Mouse (Mus musculus): ENCODE data around the gene Egln3. TPM values are rescaled to one million over a fixed set of nuclear protein-coding genes. Genes with fewer than 3 reads are reported as not detected.
A peak's percentile ranks its signal among the peaks of the same experiment; 100 is the strongest.

The Egln3 gene
- polyA plus RNA-seq, 1 experiment from 2014 or later, result 3.5 TPM

DNA sequence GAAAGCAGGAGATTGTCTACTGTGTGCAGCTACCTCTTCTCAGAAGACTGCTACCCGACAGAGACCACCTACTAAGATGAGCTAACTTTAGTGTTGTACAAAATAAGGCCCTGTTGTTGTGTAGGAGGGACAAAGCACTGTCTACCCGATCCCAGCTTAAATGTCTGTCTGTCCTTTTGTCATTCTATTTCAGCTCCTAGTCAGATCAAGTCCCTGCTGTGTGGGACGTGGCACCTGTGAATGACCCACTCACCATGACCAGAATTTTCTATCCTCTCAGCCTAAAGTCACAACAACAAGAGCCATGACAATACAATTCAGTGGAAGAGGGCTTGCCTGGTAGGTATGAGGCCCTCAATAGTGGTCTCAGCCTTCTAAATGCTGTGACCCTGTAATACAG is 25.3 kb downstream of the Egln3 start:
- Histone ChIP-seq H3K9me3 (replicated peaks) (no peaks in the 10 kb centered on the region), H3K4me1 (peaks cover 11% of the 10 kb centered on the region; the same call in 1 of the 2 replicates), H3K36me3 (0 out of 2 replicates have a peak, but pooled peaks cover 3% of the 10 kb centered on the region), H3K4me3 (no peak overlapping the region), H3K27ac (replicated peaks) (no peak overlapping the region), H3K27me3 (ENCODE audit: low read depth, poor library complexity, severe bottlenecking) (no peaks in the 10 kb centered on the region)
- DNase-seq (ENCODE audit: low spot score), result no peak
- 47% methylated on average over 3 of the region's 3 CpGs for WGBS

DNA sequence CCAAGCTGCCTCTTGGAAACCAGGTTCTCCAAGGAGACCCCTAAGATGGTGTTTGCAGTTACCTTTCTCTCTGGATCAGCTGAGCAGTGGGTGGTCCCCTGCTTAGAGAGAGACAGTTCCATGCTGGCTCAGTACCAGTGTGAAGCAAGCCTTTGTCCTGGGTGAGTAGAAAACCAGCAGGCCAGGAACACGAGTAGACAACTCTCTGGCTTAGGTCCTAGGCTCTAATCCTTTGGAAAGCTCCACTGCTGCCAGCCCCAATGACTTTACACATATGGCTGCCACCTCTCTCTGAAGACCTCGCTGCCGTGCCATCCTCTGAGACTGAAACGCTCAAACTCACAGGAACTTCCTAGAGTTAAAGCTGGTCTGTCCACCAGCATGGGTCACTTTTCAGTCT is 34.9 kb downstream of the Egln3 start:
- H3K27ac ChIP-seq (replicated peaks), result no peak overlapping the region
- no peaks in the 10 kb centered on the region for H3K36me3 ChIP-seq
- peaks cover 29% of the 10 kb centered on the region for H3K27me3 ChIP-seq (ENCODE audit: low read depth, poor library complexity, severe bottlenecking)
- H3K4me1 ChIP-seq, result peaks cover 15% of the 10 kb centered on the region
- WGBS, result 79% methylated on average over 4 of the region's 4 CpGs
- H3K4me3 ChIP-seq, result no peak overlapping the region
- DNase-seq (ENCODE audit: low spot score), result no peak
- 0 out of 2 replicates have a peak, but pooled peaks cover 3% of the 10 kb centered on the region for H3K9me3 ChIP-seq (replicated peaks)

DNA sequence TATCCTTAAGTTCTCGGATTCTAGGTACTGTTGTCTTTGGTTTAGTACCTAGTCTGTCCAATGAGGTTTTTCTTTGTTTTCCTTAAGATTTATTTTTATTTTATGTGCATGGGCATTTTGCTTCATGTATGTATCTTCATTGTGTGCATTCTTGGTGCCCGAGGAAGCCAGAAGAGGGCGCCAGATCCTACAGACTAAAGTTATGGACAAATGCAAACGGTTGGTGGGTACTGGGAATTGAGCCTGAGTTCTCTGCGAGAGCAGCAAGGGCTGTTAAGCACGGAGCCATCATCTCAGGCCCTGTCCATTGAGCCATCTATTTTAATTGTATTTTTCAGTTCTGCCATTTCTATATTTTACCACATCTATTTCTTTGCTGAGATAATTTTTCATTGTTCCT is 35.9 kb downstream of the Egln3 start:
- no peak for DNase-seq (ENCODE audit: low spot score)
- Histone ChIP-seq H3K4me1 (peaks cover 25% of the 10 kb centered on the region), H3K9me3 (replicated peaks) (0 out of 2 replicates have a peak, but pooled peaks cover 3% of the 10 kb centered on the region), H3K4me3 (no peak overlapping the region), H3K27ac (replicated peaks) (no peak overlapping the region), H3K36me3 (no peaks in the 10 kb centered on the region), H3K27me3 (ENCODE audit: low read depth, poor library complexity, severe bottlenecking) (peaks cover 39% of the 10 kb centered on the region)
- 84% methylated on average over 6 of the region's 6 CpGs for WGBS

DNA sequence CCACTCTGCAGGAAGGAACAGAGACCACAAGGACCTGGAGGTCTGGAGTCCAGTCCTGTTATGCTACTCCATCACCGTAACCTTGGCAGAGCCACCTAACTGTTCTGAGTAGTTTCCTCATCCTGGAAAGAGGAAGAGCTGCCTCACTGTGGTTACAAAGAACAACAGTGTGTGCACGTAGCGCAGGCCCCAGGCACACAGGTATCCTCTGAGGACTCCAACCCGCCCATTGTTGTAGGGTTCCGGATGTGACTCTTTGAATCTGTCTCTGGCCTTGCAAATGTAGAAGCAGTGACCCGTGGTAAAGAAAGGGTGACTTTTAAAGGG is 39.0 kb downstream of the Egln3 start:
- peak; percentile 23 for DNase-seq (ENCODE audit: low spot score)
- Histone ChIP-seq H3K27me3 (ENCODE audit: low read depth, poor library complexity, severe bottlenecking) (peaks cover 65% of the 10 kb centered on the region), H3K4me3 (peak overlapping the region; percentile 23), H3K4me1 (peaks cover 40% of the 10 kb centered on the region), H3K36me3 (no peaks in the 10 kb centered on the region), H3K9me3 (replicated peaks) (0 out of 2 replicates have a peak, but pooled peaks cover 3% of the 10 kb centered on the region), H3K27ac (replicated peaks) (peak overlapping the region; percentile 65)
- 13% methylated on average over 6 of the region's 6 CpGs for WGBS

DNA sequence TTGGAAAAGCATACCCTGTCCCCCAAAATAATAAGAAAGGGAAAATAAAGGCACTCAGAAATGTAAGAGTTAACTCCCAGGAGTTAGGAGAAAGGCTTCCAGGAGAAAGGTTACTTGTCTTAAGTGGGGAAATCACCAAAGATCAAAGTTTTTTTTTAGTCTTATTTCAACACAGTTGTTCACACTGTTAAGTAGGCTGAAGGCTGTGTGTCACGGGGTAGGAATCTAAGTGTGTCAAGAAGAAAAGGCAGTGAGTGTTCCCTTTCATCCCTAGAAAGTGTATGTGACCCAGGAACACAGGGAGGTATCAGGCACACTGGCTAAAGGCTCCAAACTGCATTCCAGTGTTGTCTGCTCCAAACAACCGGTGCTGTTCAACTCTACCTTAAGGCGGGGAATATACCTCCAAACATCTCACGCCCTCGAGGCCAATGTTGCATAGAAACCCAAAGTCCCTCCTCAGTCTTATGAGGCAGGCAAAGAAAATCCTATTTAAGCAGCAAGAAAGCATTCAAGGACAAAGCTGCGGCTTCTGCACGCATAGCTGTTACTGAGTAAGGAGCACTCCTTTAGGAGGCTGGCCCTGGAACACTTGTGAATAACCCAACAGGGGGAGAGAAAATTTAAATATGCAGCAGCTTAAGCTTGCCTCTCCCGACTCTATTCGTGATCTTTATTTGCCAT is 39.5 kb downstream of the Egln3 start:
- H3K4me1 ChIP-seq, result peaks cover 40% of the 10 kb centered on the region
- H3K36me3 ChIP-seq, result no peaks in the 10 kb centered on the region
- peak overlapping the region; percentile 23 for H3K4me3 ChIP-seq
- H3K9me3 ChIP-seq (replicated peaks), result 0 out of 2 replicates have a peak, but pooled peaks cover 3% of the 10 kb centered on the region
- 8% methylated on average over 9 of the region's 9 CpGs for WGBS
- peaks cover 65% of the 10 kb centered on the region for H3K27me3 ChIP-seq (ENCODE audit: low read depth, poor library complexity, severe bottlenecking)
- peak; percentile 29 for DNase-seq (ENCODE audit: low spot score)
- peak overlapping the region; percentile 65 for H3K27ac ChIP-seq (replicated peaks)

DNA sequence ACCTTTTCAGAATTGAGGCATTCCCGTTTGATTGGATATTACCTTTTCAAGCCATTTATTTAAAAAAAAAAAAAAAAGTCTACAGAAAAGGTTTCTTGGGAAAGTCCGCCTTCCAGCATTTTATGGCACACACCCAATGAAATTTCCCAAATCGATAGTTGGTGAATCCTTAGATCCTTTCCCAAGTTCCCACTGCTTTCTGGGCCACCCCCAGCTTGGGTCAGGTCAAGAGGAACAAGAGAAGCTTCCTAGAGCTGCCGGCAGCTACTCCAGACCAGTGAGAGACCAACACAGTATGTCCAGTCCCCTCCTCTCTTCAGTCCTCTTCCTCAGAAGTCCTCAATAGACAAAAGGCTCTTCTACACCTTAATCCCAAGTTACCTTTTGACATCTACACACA is 40.5 kb downstream of the Egln3 start:
- H3K36me3 ChIP-seq, result no peaks in the 10 kb centered on the region
- peak overlapping the region; percentile 51 for H3K4me3 ChIP-seq
- WGBS, result 16% methylated on average over 4 of the region's 4 CpGs
- H3K27me3 ChIP-seq (ENCODE audit: low read depth, poor library complexity, severe bottlenecking), result peaks cover 65% of the 10 kb centered on the region
- H3K4me1 ChIP-seq, result peaks cover 40% of the 10 kb centered on the region
- 0 out of 2 replicates have a peak, but pooled peaks cover 3% of the 10 kb centered on the region for H3K9me3 ChIP-seq (replicated peaks)
- peak overlapping the region; percentile 55 for H3K27ac ChIP-seq (replicated peaks)
- DNase-seq (ENCODE audit: low spot score), result no peak

DNA sequence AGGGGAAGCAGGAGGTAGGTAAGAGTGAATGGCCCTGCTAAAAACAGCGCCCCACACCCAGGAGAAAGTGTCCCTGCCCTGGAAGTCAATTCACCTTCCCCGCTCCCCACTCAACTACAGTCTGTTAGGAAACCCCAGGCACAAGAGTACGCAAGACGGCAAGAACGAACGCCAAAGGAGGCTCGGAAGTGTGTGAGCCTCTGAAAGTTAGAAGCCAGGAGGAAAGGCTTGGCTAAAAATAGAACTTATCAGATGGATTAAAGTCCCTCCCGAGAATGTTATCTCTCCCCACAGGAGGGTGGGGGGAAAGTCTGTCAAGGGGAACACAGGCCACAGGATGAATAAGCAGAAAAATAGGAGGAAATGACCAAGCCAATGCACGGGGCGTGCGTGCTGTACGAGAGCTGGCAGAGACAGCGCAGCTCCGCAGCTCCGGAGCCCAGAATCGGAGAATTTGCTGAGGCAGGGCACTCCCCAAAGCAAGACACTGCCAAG is 41.0 kb downstream of the Egln3 start:
- WGBS, result under 1% methylated on average over 16 of the region's 16 CpGs
- peak overlapping the region; percentile 55 for H3K27ac ChIP-seq (replicated peaks)
- DNase-seq (ENCODE audit: low spot score), result peak; percentile 55
- H3K36me3 ChIP-seq, result no peaks in the 10 kb centered on the region
- peaks cover 65% of the 10 kb centered on the region for H3K27me3 ChIP-seq (ENCODE audit: low read depth, poor library complexity, severe bottlenecking)
- peaks cover 40% of the 10 kb centered on the region for H3K4me1 ChIP-seq
- H3K4me3 ChIP-seq, result peak overlapping the region; percentile 51
- H3K9me3 ChIP-seq (replicated peaks), result no peaks in the 10 kb centered on the region

DNA sequence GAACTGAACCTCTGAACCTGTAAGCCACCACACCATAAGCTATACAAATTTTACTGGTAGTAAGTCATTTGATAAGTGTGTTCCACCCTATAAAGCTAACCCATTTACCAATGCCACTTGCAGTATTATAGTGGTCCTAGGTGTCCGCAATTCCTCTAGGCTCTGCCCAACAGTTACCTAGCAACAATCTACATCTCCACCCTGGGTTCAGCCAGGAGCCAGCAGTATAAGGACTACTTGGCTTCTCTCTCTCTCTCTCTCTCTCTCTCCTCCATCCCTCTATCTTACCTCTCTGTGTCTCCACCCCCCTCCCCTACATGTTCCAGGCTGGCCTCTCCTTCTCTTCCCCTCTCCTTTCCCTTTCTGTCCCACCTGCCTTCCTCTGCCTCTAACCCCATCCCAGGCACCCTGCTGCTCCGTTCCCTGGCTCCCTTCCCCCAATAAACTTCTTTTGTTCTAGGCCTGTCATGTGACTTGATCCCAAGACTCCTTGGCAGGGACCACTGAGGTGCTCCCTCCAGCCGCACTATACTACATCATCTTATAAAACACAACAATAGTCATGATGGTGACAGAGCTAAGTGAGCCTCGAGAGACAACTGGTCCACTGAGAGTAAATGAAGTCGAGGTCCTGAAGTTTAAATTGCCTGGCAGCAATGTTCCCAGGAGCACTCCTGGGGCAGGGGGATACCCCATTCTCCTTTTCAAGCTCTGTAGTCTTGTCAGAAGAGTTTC is 42.0 kb downstream of the Egln3 start:
- Histone ChIP-seq H3K4me1 (peaks cover 40% of the 10 kb centered on the region), H3K27ac (replicated peaks) (no peak overlapping the region), H3K27me3 (ENCODE audit: low read depth, poor library complexity, severe bottlenecking) (peaks cover 61% of the 10 kb centered on the region), H3K9me3 (replicated peaks) (no peaks in the 10 kb centered on the region), H3K36me3 (no peaks in the 10 kb centered on the region), H3K4me3 (no peak overlapping the region)
- WGBS, result 16% methylated on average over 5 of the region's 5 CpGs
- no peak for DNase-seq (ENCODE audit: low spot score)

DNA sequence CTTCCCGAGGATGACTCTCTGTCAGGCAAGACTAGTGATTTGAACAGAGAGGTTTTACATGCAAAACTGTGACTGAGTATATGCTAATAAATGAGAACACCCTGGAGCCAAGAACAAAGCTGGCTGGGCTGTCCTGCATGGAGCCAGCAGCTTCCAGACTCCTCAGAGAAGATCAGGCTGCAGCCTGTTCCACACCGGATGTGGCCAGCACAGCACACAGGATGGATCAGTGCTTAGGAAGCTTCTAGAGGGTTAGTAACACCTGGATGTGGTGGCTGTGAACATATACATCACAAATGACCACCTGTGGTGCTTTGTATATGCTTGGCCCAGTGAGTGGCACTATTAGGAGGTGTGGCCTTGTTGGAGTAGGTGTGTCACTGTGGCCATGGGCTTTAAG is 43.4 kb downstream of the Egln3 start:
- WGBS, result 74% methylated on average over 2 of the region's 2 CpGs
- H3K4me3 ChIP-seq, result no peak overlapping the region
- no peaks in the 10 kb centered on the region for H3K9me3 ChIP-seq (replicated peaks)

DNA sequence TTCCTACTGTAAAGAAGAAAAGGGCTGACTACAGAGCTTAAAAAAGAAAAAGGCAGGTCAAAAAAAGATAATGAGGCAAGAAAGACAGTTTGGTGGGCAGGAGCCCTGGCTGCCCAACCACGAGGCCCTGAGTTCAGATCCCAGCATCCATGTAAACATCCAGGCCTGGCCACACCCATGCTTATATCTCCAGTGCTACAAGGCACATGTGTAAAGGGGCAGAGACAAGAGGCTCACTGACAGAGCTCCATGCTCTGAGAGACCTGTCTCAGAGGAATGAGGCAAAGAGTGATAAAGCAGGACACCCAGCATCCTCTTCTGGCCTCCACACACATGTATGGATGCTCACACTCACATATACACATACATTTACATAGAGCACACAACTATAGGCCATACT is 48.9 kb downstream of the Egln3 start:
- no peak overlapping the region for H3K4me3 ChIP-seq
- no peaks in the 10 kb centered on the region for H3K36me3 ChIP-seq
- no peak overlapping the region for H3K27ac ChIP-seq (replicated peaks)
- H3K4me1 ChIP-seq, result no peaks in the 10 kb centered on the region
- H3K9me3 ChIP-seq (replicated peaks), result no peaks in the 10 kb centered on the region
- 0 out of 2 replicates have a peak, but pooled peaks cover under 1% of the 10 kb centered on the region for H3K27me3 ChIP-seq (ENCODE audit: low read depth, poor library complexity, severe bottlenecking)
- no peak for DNase-seq (ENCODE audit: low spot score)
- 78% methylated on average over 1 of the region's 1 CpGs for WGBS

More for the DNA sequence above, 43.4 kb downstream of the Egln3 start:
- H3K27ac ChIP-seq (replicated peaks), result no peak overlapping the region
- DNase-seq (ENCODE audit: low spot score), result no peak
- no peaks in the 10 kb centered on the region for H3K36me3 ChIP-seq
- peaks cover 50% of the 10 kb centered on the region for H3K27me3 ChIP-seq (ENCODE audit: low read depth, poor library complexity, severe bottlenecking)
- peaks cover 40% of the 10 kb centered on the region for H3K4me1 ChIP-seq

DNA sequence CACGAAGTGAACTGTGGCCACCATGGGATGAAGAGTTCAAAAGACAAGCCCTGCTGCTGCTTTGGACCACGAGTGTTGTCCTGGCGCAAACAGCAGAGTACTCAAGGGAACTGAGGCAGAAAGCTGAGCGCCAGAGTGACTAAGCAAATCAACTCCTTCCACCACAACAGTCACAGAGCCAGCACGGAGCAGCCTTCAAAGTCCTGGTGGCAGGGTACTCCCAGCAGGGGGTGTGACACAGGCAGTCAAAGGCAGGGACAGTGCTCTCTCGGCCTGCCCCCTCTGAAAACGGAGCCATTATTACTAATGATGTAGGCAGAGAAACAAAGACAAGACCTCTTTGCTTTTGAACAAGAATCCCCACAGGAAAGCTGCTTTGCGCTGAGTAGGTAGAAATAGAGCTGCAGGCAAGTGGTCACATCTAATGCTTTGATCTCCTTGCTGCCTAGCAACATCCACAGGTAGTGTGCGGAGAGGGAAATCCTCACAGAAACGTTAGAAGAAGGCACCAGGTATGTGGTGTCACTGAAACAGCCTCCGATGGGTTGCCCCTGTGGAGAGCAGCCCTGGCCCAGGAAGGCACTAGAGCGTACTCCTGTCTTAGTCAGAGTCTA is 56.6 kb downstream of the Egln3 start:
- 26% methylated on average over 12 of the region's 12 CpGs for WGBS
- H3K9me3 ChIP-seq (replicated peaks), result no peaks in the 10 kb centered on the region
- H3K27me3 ChIP-seq (ENCODE audit: low read depth, poor library complexity, severe bottlenecking), result no peaks in the 10 kb centered on the region; the same call in 1 of the 2 replicates
- no peaks in the 10 kb centered on the region for H3K36me3 ChIP-seq
- DNase-seq (ENCODE audit: low spot score), result no peak
- no peak overlapping the region for H3K4me3 ChIP-seq
- no peak overlapping the region for H3K27ac ChIP-seq (replicated peaks)
- peaks cover 10% of the 10 kb centered on the region for H3K4me1 ChIP-seq

Measured in midbrain, embryonic 10.5 days (tissue).